Mouse (Mus musculus): ENCODE measurements around the gene H2-Aa.
A peak's percentile ranks its signal among the peaks of the same experiment; 100 is the strongest.

DNA sequence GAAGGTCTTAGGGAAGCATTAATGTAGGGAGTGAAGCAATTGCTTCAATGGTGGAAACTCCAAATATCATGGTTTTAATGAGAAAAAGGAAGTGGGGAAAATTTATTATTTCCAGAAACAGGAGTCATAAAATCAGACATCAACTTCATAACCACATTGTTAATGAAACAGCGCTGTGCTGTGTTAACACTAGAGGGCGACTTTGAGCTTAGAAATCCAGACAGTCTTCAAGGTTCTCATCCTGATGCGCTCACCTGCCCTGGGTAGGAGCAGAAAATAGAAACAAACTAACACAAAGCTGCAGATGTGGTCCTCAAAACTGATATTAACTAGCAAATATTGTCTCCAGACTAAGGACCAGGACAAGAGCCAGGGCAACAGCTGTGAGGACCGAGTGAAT is 37.7 kb downstream of the H2-Aa start:
- TF ChIP-seq CTCF (IDR thresholded peaks at IDR 0.05; ENCODE audit: borderline replicate concordance, insufficient read depth, low read length) (0 out of 2 replicates have a peak, but pooled peaks have one; percentile 9), POLR2A (IDR thresholded peaks at IDR 0.05; ENCODE audit: low read depth, low read length) (no peak)

Data from embryonic fibroblast, embryonic 13.5 days (primary cell).